Mouse (Mus musculus): ENCODE measurements around the gene Dcaf15. TPM values are rescaled to one million over a fixed set of nuclear protein-coding genes. Genes with fewer than 3 reads are reported as not detected.

The Dcaf15 gene
- 10 to 100 TPM; 61.4 to 66.8 TPM for total RNA-seq (2023)

DNA sequence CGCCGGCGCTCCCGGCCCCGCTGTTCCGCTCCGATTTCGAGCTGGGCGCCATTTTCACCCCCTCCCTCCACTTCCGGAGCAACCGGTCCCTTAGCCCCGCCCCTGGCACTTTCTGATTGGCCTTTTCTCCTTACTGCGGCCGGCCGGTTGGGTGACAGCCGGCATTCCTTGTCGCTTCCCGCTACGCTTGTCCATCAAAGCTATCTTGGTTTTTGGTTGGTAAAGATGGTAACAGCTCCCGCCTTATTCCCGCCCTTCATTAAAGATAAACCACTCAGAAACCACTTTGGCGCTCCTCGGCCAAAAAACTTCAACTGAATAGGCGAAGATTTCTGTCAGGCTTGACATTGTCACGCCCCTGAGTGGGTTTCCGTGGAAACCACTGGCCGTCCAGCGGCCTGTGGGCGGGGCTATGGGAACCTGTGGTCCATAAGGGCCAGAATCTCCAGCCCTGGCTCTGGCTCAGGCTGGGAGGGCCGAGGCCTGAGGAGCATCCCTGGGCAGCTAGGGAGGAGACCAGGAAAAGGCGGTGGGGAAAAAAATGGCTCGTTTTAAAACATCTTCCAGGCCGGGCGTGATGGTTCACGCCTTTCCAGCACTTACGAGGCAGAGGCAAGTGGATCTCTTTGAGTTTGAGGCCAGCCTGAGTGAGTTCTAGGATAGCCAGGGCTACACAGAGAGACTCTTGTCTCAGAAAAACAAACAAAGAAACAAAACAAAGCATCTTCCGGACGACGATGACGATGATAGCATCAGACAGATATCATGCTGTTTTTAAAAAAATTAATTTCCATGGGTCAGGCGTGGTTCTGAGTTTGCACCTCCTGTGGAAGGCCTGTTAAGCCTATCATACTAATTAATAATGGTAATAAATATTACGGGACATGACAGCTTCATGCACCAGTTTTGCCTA is at the start of gene Dcaf15:
TSS of gene Dcaf15 (minus strand) at position 72 of the 913 bp plus-strand sequence.

DNA sequence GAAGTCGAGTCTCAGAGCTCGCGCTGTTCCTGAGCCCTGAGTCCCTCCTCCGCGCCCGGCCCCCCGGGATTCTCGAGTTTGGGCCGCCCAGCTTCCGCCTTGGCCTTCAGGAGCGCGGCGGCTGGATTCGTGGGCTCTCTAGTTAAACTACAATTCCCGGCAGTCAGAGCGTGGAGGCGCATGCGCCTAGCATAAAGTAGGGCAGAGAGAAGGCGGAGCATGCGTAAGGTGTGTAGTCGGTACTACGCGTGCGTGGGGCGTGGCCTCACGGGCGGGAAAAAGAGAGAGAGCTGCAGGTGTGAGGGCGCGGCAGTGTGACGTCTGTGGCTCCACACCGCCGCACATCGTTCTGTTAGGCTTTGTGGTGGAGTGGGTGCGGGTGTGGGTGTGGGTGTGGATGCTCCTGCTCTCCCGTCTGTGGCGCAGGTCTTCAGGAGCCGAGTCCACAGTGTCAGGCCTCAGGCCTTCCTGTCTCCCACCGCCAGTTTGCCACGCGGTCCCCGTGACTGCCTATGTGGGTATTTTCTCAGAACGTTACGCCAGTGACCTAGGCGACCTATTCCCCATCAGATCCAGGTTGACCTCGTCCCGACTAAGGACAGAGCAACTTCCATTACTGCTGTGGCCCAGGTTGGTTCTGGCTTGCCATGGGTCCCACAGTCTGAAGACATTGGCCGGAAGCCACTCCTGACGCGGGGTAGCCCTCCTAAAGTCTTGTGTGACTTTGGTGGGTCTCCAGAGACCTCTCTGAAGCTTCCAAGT is 43.4 kb upstream of the Dcaf15 start, which contains the start of the genes Cc2d1a and 4930432K21Rik:
TSS of gene Cc2d1a (minus strand) at position 168 of the 762 bp plus-strand sequence.
TSS of gene 4930432K21Rik (plus strand) at position 257 of the 762 bp plus-strand sequence.

DNA sequence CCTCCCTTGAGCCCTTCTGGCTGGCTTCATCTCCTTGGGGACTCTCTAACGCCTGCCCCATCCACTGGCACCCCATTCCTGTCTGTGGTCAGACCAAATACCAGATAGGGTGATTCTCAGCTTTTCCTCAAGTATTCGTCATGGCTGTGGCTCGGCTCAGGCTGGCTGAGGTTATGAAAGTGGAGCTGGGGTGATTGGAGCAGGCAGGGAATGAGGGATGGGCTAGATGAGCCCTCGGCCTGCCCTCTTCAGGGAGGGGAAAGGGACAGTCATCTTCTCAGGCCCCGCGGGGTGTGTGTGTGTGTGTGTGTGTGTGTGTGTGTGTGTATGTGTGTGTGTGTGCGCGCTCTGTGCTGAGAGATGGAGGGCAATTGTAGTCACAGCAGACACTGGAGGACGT is 21.1 kb upstream of the Dcaf15 start, which contains the start of gene Podnl1:
TSS of gene Podnl1 (plus strand) at position 334 of the 400 bp plus-strand sequence.

DNA sequence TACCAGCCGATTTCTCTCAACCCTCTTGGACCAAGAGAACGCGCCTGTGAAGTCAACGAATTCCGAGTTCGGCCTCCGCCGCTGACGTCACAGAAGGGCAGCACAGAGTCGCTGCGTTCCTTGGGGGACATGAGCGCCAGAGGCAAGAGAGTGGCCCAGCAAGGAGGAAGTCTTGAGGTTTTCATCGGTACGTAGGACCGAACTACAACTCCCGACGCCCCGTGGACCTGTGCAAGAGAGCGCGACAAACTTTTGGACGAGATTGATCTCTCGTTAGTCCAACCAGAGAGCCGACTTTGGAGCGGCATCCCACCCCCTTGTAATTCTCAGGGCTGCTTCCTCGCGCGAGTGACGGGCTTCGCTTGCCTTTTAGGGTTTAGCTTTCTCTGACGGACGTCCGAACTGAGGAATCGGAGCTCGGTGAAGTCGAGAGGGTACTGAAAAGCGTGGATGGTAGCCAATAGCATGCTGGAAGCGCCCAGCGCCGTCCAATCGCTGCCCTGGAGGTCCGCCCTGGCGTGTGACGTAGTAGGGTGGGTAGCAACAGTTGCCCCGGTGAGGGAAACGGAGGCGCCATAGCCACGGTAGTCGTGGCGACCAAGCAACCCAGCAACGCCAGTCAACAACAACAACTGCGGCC is 38.2 kb downstream of the Dcaf15 start, which contains the start of gene Rfx1:
TSS of gene Rfx1 (plus strand) at position 544 of the 640 bp plus-strand sequence.

DNA sequence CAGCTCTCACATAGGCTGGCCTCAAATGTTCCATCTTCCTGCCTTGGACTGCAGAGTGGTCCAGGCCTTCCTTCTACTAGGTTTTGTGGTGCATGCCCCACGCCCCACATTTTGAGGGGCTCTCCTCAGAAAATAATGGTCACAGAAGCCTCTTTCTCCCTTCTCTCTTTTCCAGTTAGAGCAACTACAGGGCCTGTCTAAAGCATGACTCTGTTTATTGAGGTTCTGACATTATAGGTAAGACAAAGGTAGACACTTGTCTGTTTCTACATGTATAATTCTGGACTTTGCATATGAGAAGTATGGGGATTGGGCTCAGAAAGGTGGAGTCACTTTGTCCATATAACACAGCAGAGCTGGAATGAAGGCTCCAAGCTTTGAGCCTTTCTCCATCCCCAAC is 39.5 kb downstream of the Dcaf15 start, which contains the start of gene Gm10643:
TSS of gene Gm10643 (minus strand) at position 101 of the 400 bp plus-strand sequence.

Other genes starting within 250 kb of the Dcaf15 start
- gene Adgrl1, start 204.7 kb downstream of the Dcaf15 start, total RNA-seq (2023) = 10 to 100 TPM; 68.1 to 74.6 TPM
- 1 to 10 TPM in 1 of 2 experiments, under 1 TPM in 1; 0.98 to 1.2 TPM for gene Gm10644, start 149.6 kb downstream of the Dcaf15 start, total RNA-seq (2023)
- gene Asf1b, start 149.3 kb downstream of the Dcaf15 start, total RNA-seq (2023) = 10 to 100 TPM in 1 of 2 experiments, 1 to 10 TPM in 1; 9.5 to 12.8 TPM
- gene Prkaca, start 131.8 kb downstream of the Dcaf15 start, total RNA-seq (2023) = 10 to 100 TPM; 38.9 to 43.0 TPM
- gene Samd1, start 107.1 kb downstream of the Dcaf15 start, total RNA-seq (2023) = 10 to 100 TPM; 47.5 to 55.7 TPM
- gene 1700067K01Rik, start 103.3 kb downstream of the Dcaf15 start, total RNA-seq (2023) = under 1 TPM; 0.87 to 0.89 TPM
- gene 2210011C24Rik, start 92.6 kb downstream of the Dcaf15 start, total RNA-seq (2023) = not detected
- gene Palm3, start 83.3 kb downstream of the Dcaf15 start, total RNA-seq (2023) = not detected
- gene Il27ra, start 62.2 kb downstream of the Dcaf15 start, total RNA-seq (2023) = 100 to 1,000 TPM; 284 to 309 TPM
- 1 to 10 TPM; 2.7 to 3.2 TPM for gene Rln3, start 59.8 kb downstream of the Dcaf15 start, total RNA-seq (2023)
- 1 to 10 TPM; 1.9 to 2.1 TPM for gene Gm10643, start 39.6 kb downstream of the Dcaf15 start, total RNA-seq (2023)
- gene Rfx1, start 37.9 kb downstream of the Dcaf15 start, total RNA-seq (2023) = 10 to 100 TPM; 94.6 to 95.5 TPM
- gene Podnl1, start 21.2 kb upstream of the Dcaf15 start, total RNA-seq (2023) = 10 to 100 TPM; 12.2 to 24.2 TPM
- gene Cc2d1a, start 43.2 kb upstream of the Dcaf15 start, total RNA-seq (2023) = 10 to 100 TPM; 34.1 to 37.3 TPM
- 1 to 10 TPM; 2.0 to 4.1 TPM for gene 4930432K21Rik, start 43.3 kb upstream of the Dcaf15 start, total RNA-seq (2023)
- gene Nanos3, start 80.4 kb upstream of the Dcaf15 start, total RNA-seq (2023) = not detected
- gene Zswim4, start 132.3 kb upstream of the Dcaf15 start, total RNA-seq (2023) = 10 to 100 TPM; 25.0 to 26.5 TPM
- gene D8Ertd738e, start 145.0 kb upstream of the Dcaf15 start, total RNA-seq (2023) = 100 to 1,000 TPM; 166 to 169 TPM
- 10 to 100 TPM; 38.4 to 42.1 TPM for gene Mri1, start 152.6 kb upstream of the Dcaf15 start, total RNA-seq (2023)
- 10 to 100 TPM; 21.3 to 22.5 TPM for gene Ccdc130, start 165.6 kb upstream of the Dcaf15 start, total RNA-seq (2023)